Mouse (Mus musculus): ENCODE data around the gene Ginm1.
"Not testable (repeated sequence)": the region's sequence is repeated elsewhere in the genome, so short reads cannot be mapped to it uniquely, and the experiment has no call there.

DNA sequence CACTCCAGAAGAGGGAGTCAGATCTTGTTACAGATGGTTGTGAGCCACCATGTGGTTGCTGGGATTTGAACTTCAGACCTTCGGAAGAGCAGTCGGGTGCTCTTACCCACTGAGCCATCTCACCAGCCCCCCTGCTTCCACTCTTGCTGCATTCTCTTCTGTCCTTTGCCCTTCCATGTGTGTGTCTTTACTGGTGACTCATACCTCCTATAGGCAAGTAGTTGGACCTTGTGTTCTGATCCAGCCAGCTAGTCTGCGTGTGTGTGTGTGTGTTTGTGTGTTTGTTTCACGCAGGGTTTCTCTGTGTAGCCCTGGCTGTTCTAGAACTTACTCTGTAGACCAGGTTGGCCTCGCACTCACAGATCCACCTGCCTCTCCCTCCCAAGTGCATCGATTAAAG lies 47.1 kb downstream of the Ginm1 start:
- TF ChIP-seq POLR2A (IDR thresholded peaks at IDR 0.05; ENCODE audit: low read depth, low read length); CTCF (IDR thresholded peaks at IDR 0.05; ENCODE audit: borderline replicate concordance, insufficient read depth, low read length): not testable (repeated sequence)

All from embryonic fibroblast, embryonic 13.5 days (primary cell).